Mouse (Mus musculus) gastrocnemius, postnatal 10 days (tissue): ENCODE data around the gene Dbn1. TPM values are rescaled to one million over a fixed set of nuclear protein-coding genes. Genes with fewer than 3 reads are reported as not detected.
A peak's percentile ranks its signal among the peaks of the same experiment; 100 is the strongest.

ENCODE experiments used
- DNase-seq: peaks from one replicate; pipeline ENCODE4 v3.0.0; 2021; ENCODE audit warnings: mixed read lengths
- total RNA-seq, 2 experiments: library from RNA; stranded (reverse); gene quantifications; 2 replicates each; pipeline ENCODE4 v1.2.3; 2021

The Dbn1 gene
- total RNA-seq, 2 experiments from 2014 or later = 52.6 to 71.2 TPM

- peak; percentile 83 for DNase-seq
Observed at GRCm38 (mm10) chr13:55510668-55511491, 23.0 kb upstream of the Dbn1 start.

- no peak for DNase-seq
Observed at GRCm38 (mm10) chr13:55510332-55510667, 22.4 kb upstream of the Dbn1 start.

GRCm38 (mm10) chr13:55508531-55508930, 20.6 kb upstream of the Dbn1 start:
- no peak for DNase-seq

- no peak for DNase-seq
Observed at GRCm38 (mm10) chr13:55507877-55508276, 20.0 kb upstream of the Dbn1 start.

- peak; percentile 71 for DNase-seq
Observed at GRCm38 (mm10) chr13:55506697-55507096, 18.8 kb upstream of the Dbn1 start.

- DNase-seq = no peak
Observed at GRCm38 (mm10) chr13:55505810-55506209, 17.9 kb upstream of the Dbn1 start.

- no peak for DNase-seq
Observed at GRCm38 (mm10) chr13:55504390-55504789, 16.5 kb upstream of the Dbn1 start.

- DNase-seq = no peak
Observed at GRCm38 (mm10) chr13:55502405-55502804, 14.5 kb upstream of the Dbn1 start.

- no peak for DNase-seq
Observed at GRCm38 (mm10) chr13:55500575-55500974, 12.7 kb upstream of the Dbn1 start.

GRCm38 (mm10) chr13:55498906-55499305, 11.0 kb upstream of the Dbn1 start:
- no peak for DNase-seq

- no peak for DNase-seq
Observed at GRCm38 (mm10) chr13:55496661-55497060, 8.8 kb upstream of the Dbn1 start.

- no peak for DNase-seq
Observed at GRCm38 (mm10) chr13:55495702-55496101, 7.8 kb upstream of the Dbn1 start.

GRCm38 (mm10) chr13:55494883-55495621, 7.1 kb upstream of the Dbn1 start:
- DNase-seq = peak; percentile 60

- DNase-seq = no peak
Observed at GRCm38 (mm10) chr13:55494257-55494656, 6.3 kb upstream of the Dbn1 start.

- peak; percentile 54 for DNase-seq
Observed at GRCm38 (mm10) chr13:55486916-55487577, 864 bp downstream of the Dbn1 start.

- DNase-seq = peak; percentile 64
Observed at GRCm38 (mm10) chr13:55486029-55486794, 1.7 kb downstream of the Dbn1 start.

- DNase-seq = no peak
Observed at GRCm38 (mm10) chr13:55484520-55485088, 3.3 kb downstream of the Dbn1 start.

- DNase-seq = no peak
Observed at GRCm38 (mm10) chr13:55483593-55483992, 4.3 kb downstream of the Dbn1 start.

GRCm38 (mm10) chr13:55483071-55483470, 4.8 kb downstream of the Dbn1 start:
- no peak for DNase-seq

- no peak for DNase-seq
Observed at GRCm38 (mm10) chr13:55482542-55482941, 5.4 kb downstream of the Dbn1 start.

- DNase-seq = no peak
Observed at GRCm38 (mm10) chr13:55479929-55480328, 8.0 kb downstream of the Dbn1 start.

- no peak for DNase-seq
Observed at GRCm38 (mm10) chr13:55479008-55479407, 8.9 kb downstream of the Dbn1 start.
